Mouse (Mus musculus) midbrain, embryonic 11.5 days (tissue): ENCODE measurements around the gene Abcc6. TPM values are rescaled to one million over a fixed set of nuclear protein-coding genes. Genes with fewer than 3 reads are reported as not detected.

Experiments used
- ATAC-seq: fragments of 200-750 bp; cut with Nextera tagmentation; 2 replicates; pipeline ENCODE4 v1.8.0; 2017; ENCODE audit warnings: moderate TSS enrichment, moderate library complexity; ENCODE audit not compliant: low FRiP score
- DNase-seq: peaks from one replicate; pipeline ENCODE4 v3.0.0; 2015; ENCODE audit warnings: low spot score; ENCODE audit errors: missing footprints
- H3K27ac ChIP-seq: fragments of 300-500 bp; sonication (generic); 2 replicates; pipeline ENCODE4 v1.5.1; 2014; ENCODE audit warnings: low read depth, low read length
- H3K27me3 ChIP-seq: fragments of 300-500 bp; sonication (generic); 2 replicates; pipeline ENCODE4 v1.6.1; 2014; ENCODE audit warnings: mild to moderate bottlenecking, low read length, moderate library complexity, mixed read lengths; ENCODE audit not compliant: control insufficient read depth, insufficient read depth
- H3K36me3 ChIP-seq: fragments of 300-500 bp; sonication (generic); 2 replicates; pipeline ENCODE4 v1.6.1; 2014; ENCODE audit warnings: mild to moderate bottlenecking, low read length, moderate library complexity, mixed read lengths; ENCODE audit not compliant: control insufficient read depth, insufficient read depth
- H3K4me1 ChIP-seq: fragments of 300-500 bp; sonication (generic); 2 replicates; pipeline ENCODE4 v1.6.1; 2014; ENCODE audit warnings: low read length; ENCODE audit not compliant: control insufficient read depth, insufficient read depth
- H3K4me2 ChIP-seq: fragments of 300-500 bp; sonication (generic); 2 replicates; pipeline ENCODE4 v1.6.1; 2014; ENCODE audit warnings: mild to moderate bottlenecking, moderate library complexity
- H3K4me3 ChIP-seq: fragments of 300-500 bp; sonication (generic); 2 replicates; pipeline ENCODE4 v1.5.1; 2014; ENCODE audit warnings: low read depth, low read length
- H3K9ac ChIP-seq: fragments of 300-500 bp; sonication (generic); 2 replicates; pipeline ENCODE4 v1.6.1; 2014; ENCODE audit warnings: low read length
- H3K9me3 ChIP-seq: fragments of 300-500 bp; sonication (generic); 2 replicates; pipeline ENCODE4 v1.6.1; 2016; ENCODE audit warnings: low read length; ENCODE audit not compliant: control insufficient read depth
- WGBS: fragments of 180-500 bp; shearing (Covaris S2); extraction: QIAGEN DNeasy Blood & Tissue Kit; methylation state at CpG from one replicate; pipeline ENCODE4 v1.1.7; 2014; 5-methylcytosine and 5-hydroxymethylcytosine counted together
- polyA plus RNA-seq: library from polyadenylated mRNA; unstranded; fragments of >200 nt; fragmentation: Nextera tagmentation; extraction: Ambion mirVana; gene quantifications from 2 replicates; pipeline ENCODE4 v1.2.1, GENCODE M21; 2014

Abcc6 gene
- 0.03 and 0.44 TPM in 2 replicates for polyA plus RNA-seq

DNA sequence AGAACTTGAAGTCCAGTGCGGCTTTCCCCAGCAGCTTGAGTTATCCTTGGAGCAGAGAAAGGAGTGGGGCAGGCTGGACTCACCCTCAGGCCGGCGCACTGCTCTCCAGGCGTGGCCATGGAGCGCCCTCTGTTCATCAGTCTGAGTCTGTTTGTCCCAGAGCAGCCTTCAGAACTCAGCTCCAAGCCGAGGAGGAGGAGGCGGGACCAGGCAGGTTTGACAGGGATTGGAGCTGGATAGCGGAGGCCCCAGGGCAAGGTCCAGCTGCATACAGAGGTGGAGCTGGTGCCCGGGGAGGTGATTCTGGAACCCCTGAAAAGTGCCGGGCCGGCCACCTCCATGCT is at the start of gene Abcc6:
Abcc6 (minus strand) TSS at position 158 of the 344 bp plus-strand sequence.
- no peak within 1 kb of the TSS for H3K4me2 ChIP-seq
- no peak for DNase-seq
- H3K36me3 ChIP-seq = no peaks in the 10 kb centered on the region
- no peak for ATAC-seq
- H3K9me3 ChIP-seq = no peaks in the 10 kb centered on the region
- H3K27ac ChIP-seq = no peak within 1 kb of the TSS
- H3K9ac ChIP-seq = peak within 1 kb of the TSS; percentile 3
- peaks cover 14% of the 10 kb centered on the region for H3K4me1 ChIP-seq
- no peaks in the 10 kb centered on the region for H3K27me3 ChIP-seq
- no peak within 1 kb of the TSS for H3K4me3 ChIP-seq
- 5% methylated on average over 11 of the region's 11 CpGs for WGBS

- Histone ChIP-seq H3K27me3 (no peaks in the 10 kb centered on the region), H3K4me1 (no peaks in the 10 kb centered on the region), H3K4me3 (no peak overlapping the region), H3K9ac (no peak overlapping the region), H3K27ac (no peak overlapping the region), H3K4me2 (no peak overlapping the region), H3K9me3 (no peaks in the 10 kb centered on the region), H3K36me3 (no peaks in the 10 kb centered on the region; the same call in 1 of the 2 replicates)
- no peak for ATAC-seq
- peak; percentile 56 for DNase-seq
- 95% methylated on average over 12 of the region's 12 CpGs for WGBS
Measured at GRCm38 (mm10) chr7:46077675-46078074, 47.6 kb upstream of the Abcc6 start.

GRCm38 (mm10) chr7:46076844-46077243 is 46.7 kb upstream of the Abcc6 start:
- Histone ChIP-seq H3K27ac (no peak overlapping the region), H3K9ac (no peak overlapping the region), H3K27me3 (no peaks in the 10 kb centered on the region), H3K4me2 (no peak overlapping the region), H3K4me3 (no peak overlapping the region), H3K4me1 (no peaks in the 10 kb centered on the region), H3K36me3 (no peaks in the 10 kb centered on the region; the same call in 1 of the 2 replicates), H3K9me3 (no peaks in the 10 kb centered on the region)
- 88% methylated on average over 7 of the region's 7 CpGs for WGBS
- peak; percentile 65 for DNase-seq
- ATAC-seq = no peak

DNA sequence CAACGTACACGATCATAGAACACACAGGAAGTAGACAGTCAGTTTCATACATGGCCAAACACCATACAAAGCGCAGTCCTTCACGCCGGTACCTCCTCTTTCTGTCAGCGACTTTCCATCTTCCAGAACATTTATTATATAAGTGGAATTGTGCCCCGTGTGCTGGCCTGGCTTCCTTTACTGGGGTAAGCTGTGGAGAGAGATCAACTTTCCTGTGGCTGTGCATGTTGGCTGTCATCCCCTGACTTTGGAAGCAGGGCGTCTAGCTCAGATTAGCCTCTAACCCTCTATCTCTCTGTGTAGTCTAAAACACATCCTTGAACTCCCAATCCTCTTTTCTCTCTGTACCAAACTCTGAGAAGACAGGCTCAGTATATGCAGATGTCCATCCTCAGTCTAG is 38.7 kb upstream of the Abcc6 start:
- Histone ChIP-seq H3K4me2 (no peak overlapping the region), H3K27ac (no peak overlapping the region), H3K36me3 (peaks cover 9% of the 10 kb centered on the region), H3K9ac (no peak overlapping the region), H3K4me3 (no peak overlapping the region), H3K9me3 (no peaks in the 10 kb centered on the region), H3K4me1 (no peaks in the 10 kb centered on the region), H3K27me3 (no peaks in the 10 kb centered on the region)
- 91% methylated on average over 8 of the region's 8 CpGs for WGBS
- ATAC-seq (no peak), DNase-seq (peak; percentile 71)

DNA sequence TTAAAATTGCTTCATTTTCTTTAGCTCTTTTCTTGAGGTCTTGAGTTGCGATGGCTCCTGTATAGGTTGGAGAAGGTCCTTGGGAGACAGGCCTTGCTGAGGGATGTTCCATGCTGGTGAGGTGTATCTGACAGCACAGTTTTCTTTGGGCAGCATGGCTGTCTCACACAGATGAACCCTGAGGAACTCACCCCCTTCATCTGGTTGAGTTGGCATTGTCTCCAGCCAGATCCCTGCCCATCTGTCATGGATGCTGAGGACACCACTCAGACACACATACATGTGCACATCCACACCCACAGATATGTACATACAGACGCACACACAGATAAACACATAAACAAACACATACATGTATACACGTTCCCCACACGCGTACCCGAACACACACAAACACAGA is 33.2 kb upstream of the Abcc6 start:
- no peak overlapping the region for H3K4me3 ChIP-seq
- WGBS = 97% methylated on average over 6 of the region's 6 CpGs
- no peaks in the 10 kb centered on the region for H3K9me3 ChIP-seq
- H3K9ac ChIP-seq = no peak overlapping the region
- no peak overlapping the region for H3K4me2 ChIP-seq
- H3K27ac ChIP-seq = no peak overlapping the region
- no peaks in the 10 kb centered on the region for H3K4me1 ChIP-seq
- DNase-seq = no peak
- H3K27me3 ChIP-seq = no peaks in the 10 kb centered on the region
- H3K36me3 ChIP-seq = peaks cover 6% of the 10 kb centered on the region; the same call in 1 of the 2 replicates
- no peak for ATAC-seq

- ATAC-seq = no peak
- H3K36me3 ChIP-seq = peaks cover 11% of the 10 kb centered on the region; the same call in 1 of the 2 replicates
- no peaks in the 10 kb centered on the region for H3K9me3 ChIP-seq
- no peaks in the 10 kb centered on the region for H3K27me3 ChIP-seq
- no peaks in the 10 kb centered on the region for H3K4me1 ChIP-seq
- 98% methylated on average over 16 of the region's 16 CpGs for WGBS
- H3K4me3 ChIP-seq = no peak overlapping the region
- H3K9ac ChIP-seq = no peak overlapping the region
- H3K4me2 ChIP-seq = no peak overlapping the region
- no peak overlapping the region for H3K27ac ChIP-seq
- DNase-seq = no peak
Measured at GRCm38 (mm10) chr7:46061614-46062013, 31.5 kb upstream of the Abcc6 start.

DNA sequence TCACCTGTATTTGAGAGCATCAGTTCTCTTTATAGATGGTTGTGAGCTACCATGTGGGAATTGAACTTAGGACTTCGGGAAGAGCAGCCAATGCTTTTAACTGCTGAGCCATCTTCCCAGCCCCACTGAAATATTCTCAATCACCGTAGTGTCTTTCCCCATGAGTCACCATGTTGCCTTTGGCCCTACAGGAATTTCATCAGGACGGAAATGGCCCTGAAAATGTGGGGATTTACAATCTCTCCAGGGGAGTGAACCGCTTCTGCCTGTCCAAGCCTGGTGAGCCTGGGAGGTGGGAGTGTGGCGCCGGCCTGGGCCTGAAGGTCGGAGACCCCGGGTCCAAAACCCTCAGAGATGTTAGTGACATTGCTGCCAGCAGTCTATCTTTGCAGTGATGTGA is 30.6 kb upstream of the Abcc6 start:
- peaks cover 12% of the 10 kb centered on the region; the same call in 1 of the 2 replicates for H3K36me3 ChIP-seq
- H3K27me3 ChIP-seq = no peaks in the 10 kb centered on the region

DNA sequence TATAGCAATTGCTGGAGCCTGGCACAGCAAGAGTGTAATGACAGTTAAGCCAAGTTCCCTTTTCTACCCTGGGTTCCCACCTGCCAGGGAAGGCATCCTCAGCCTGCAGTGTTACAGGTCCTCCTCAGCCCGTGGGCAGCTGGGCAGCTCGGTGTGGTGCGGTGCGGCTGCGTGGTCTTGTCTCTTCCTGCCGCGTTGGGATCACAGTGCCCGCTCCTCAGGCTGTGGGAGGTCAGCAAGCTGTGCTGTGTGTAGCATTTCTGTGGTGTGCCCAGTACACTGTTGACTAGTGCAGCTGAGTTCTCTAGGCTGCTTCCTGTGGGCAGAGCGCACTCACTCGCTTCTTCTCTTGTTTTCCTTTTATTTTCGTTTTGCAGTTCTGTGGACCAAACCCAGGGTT is 28.8 kb upstream of the Abcc6 start:
- H3K27me3 ChIP-seq = no peaks in the 10 kb centered on the region
- peaks cover 20% of the 10 kb centered on the region for H3K36me3 ChIP-seq
- no peak overlapping the region for H3K27ac ChIP-seq
- no peak overlapping the region for H3K9ac ChIP-seq
- DNase-seq = no peak
- H3K4me1 ChIP-seq = no peaks in the 10 kb centered on the region
- no peaks in the 10 kb centered on the region for H3K9me3 ChIP-seq
- H3K4me2 ChIP-seq = no peak overlapping the region
- 94% methylated on average over 11 of the region's 11 CpGs for WGBS
- H3K4me3 ChIP-seq = no peak overlapping the region
- no peak for ATAC-seq

More for the DNA sequence above, 30.6 kb upstream of the Abcc6 start:
- no peak overlapping the region for H3K9ac ChIP-seq
- no peak overlapping the region for H3K4me3 ChIP-seq
- no peaks in the 10 kb centered on the region for H3K9me3 ChIP-seq
- ATAC-seq (no peak), DNase-seq (no peak)
- no peaks in the 10 kb centered on the region for H3K4me1 ChIP-seq
- no peak overlapping the region for H3K27ac ChIP-seq
- WGBS = 90% methylated on average over 8 of the region's 8 CpGs
- H3K4me2 ChIP-seq = no peak overlapping the region

GRCm38 (mm10) chr7:46053566-46053965 is 23.5 kb upstream of the Abcc6 start:
- WGBS = 91% methylated on average over 3 of the region's 3 CpGs
- Histone ChIP-seq H3K27ac (no peak overlapping the region), H3K27me3 (no peaks in the 10 kb centered on the region), H3K4me2 (no peak overlapping the region), H3K36me3 (peaks cover 22% of the 10 kb centered on the region), H3K4me3 (no peak overlapping the region), H3K9ac (no peak overlapping the region), H3K4me1 (0 out of 2 replicates have a peak, but pooled peaks cover 3% of the 10 kb centered on the region), H3K9me3 (no peaks in the 10 kb centered on the region)
- DNase-seq (no peak), ATAC-seq (no peak)
